Mouse (Mus musculus): ENCODE data around the gene Sirt1. TPM values are rescaled to one million over a fixed set of nuclear protein-coding genes. Genes with fewer than 3 reads are reported as not detected.
A peak's percentile ranks its signal among the peaks of the same experiment; 100 is the strongest.

Gene Sirt1
- total and polyA plus RNA-seq, 3 experiments: 11.5 to 24.7 (median 17.4) TPM

GRCm38 (mm10) chr10:63388948-63389347, 7.4 kb upstream of the Sirt1 start:
- in situ Hi-C loops (cut with MboI; ENCODE audit: low pct_ligation_motif_present, low pct_unique_long_range_greater_than_20kb, low sequenced_read_pairs): no loop called here
- Histone ChIP-seq H3K27ac (ENCODE audit: insufficient read depth, low read depth) (no peak overlapping the region), H3K36me3 (replicated peaks in 1 of 2; ENCODE audit: control insufficient read depth in 1 of 2, insufficient read depth in 1 of 2, low read length in 1 of 2) (no peaks in the 10 kb centered on the region), H3K27me3 (replicated peaks) (no peaks in the 10 kb centered on the region), H3K9me3 (replicated peaks; ENCODE audit: low read length) (no peaks in the 10 kb centered on the region), H3K4me3 (replicated peaks in 1 of 3; ENCODE audit: low read depth in 2 of 3, low read length in 2 of 3, poor library complexity in 1 of 3) (no peak overlapping the region), H3K4me1 (ENCODE audit: control insufficient read depth in 1 of 2, insufficient read depth in 2 of 2) (no peaks in the 10 kb centered on the region), H3K4me2 (ENCODE audit: insufficient read depth, low read depth, poor library complexity, severe bottlenecking) (no peak overlapping the region), H3K9ac (ENCODE audit: insufficient read depth, low read depth) (no peak overlapping the region), H3K79me2 (replicated peaks; ENCODE audit: control insufficient read depth, extremely low read depth, insufficient read depth, poor library complexity, severe bottlenecking) (no peaks in the 10 kb centered on the region)
- TF ChIP-seq BHLHE40 (IDR thresholded peaks at IDR 0.05; ENCODE audit: low read depth, low read length): no peak
- no peak for TF ChIP-seq ETS1 (conservative IDR thresholded peaks at IDR 0.05; ENCODE audit: low read depth, low read length)
- TF ChIP-seq NRF1 (IDR thresholded peaks at IDR 0.05; ENCODE audit: low read depth, low read length): no peak
- TF ChIP-seq ZMIZ1 (IDR thresholded peaks at IDR 0.05; ENCODE audit: low read depth, low read length): no peak
- no peak for TF ChIP-seq MEF2A (IDR thresholded peaks at IDR 0.05; ENCODE audit: borderline replicate concordance, low read depth, low read length)
- TF ChIP-seq USF2 (conservative IDR thresholded peaks at IDR 0.05; ENCODE audit: low read depth, low read length): no peak
- no peak for TF ChIP-seq MAX (IDR thresholded peaks at IDR 0.05; ENCODE audit: low read length)
- TF ChIP-seq EP300 (IDR thresholded peaks at IDR 0.05; ENCODE audit: low read length): no peak
- TF ChIP-seq NELFE (IDR thresholded peaks at IDR 0.05; ENCODE audit: low read depth, low read length): no peak
- dilution Hi-C loops (cut with MboI; ENCODE audit: extremely low pct_ligation_motif_present, extremely low pct_unique_long_range_greater_than_20kb, low sequenced_read_pairs): no loop called here
- DNase-seq (ENCODE audit: extremely low read depth): no peak

GRCm38 (mm10) chr10:63386991-63387390, 5.5 kb upstream of the Sirt1 start:
- DNase-seq (ENCODE audit: extremely low read depth): no peak
- no peak overlapping the region for H3K27ac ChIP-seq (ENCODE audit: insufficient read depth, low read depth)
- H3K4me2 ChIP-seq (ENCODE audit: insufficient read depth, low read depth, poor library complexity, severe bottlenecking): peak overlapping the region; percentile 40
- in situ Hi-C loops (cut with MboI; ENCODE audit: low pct_ligation_motif_present, low pct_unique_long_range_greater_than_20kb, low sequenced_read_pairs) (no loop called here), dilution Hi-C loops (cut with MboI; ENCODE audit: extremely low pct_ligation_motif_present, extremely low pct_unique_long_range_greater_than_20kb, low sequenced_read_pairs) (no loop called here)
- H3K4me3 ChIP-seq (replicated peaks in 1 of 3; ENCODE audit: low read depth in 2 of 3, low read length in 2 of 3, poor library complexity in 1 of 3): peak overlapping the region in 1 of 3 experiments; percentile 34
- H3K4me1 ChIP-seq (ENCODE audit: control insufficient read depth in 1 of 2, insufficient read depth in 2 of 2): peaks cover 0 to 7% of the 10 kb centered on the region in 2 experiments; a peak in 2 of 4 replicates
- H3K79me2 ChIP-seq (replicated peaks; ENCODE audit: control insufficient read depth, extremely low read depth, insufficient read depth, poor library complexity, severe bottlenecking): no peaks in the 10 kb centered on the region
- no peaks in the 10 kb centered on the region for H3K27me3 ChIP-seq (replicated peaks)
- H3K9me3 ChIP-seq (replicated peaks; ENCODE audit: low read length): no peaks in the 10 kb centered on the region
- no peak for TF ChIP-seq MYC (IDR thresholded peaks at IDR 0.05; ENCODE audit: low read depth, low read length)
- no peak for TF ChIP-seq KAT2A (IDR thresholded peaks at IDR 0.05; ENCODE audit: insufficient replicate concordance, low read length)
- no peak for TF ChIP-seq MEF2A (IDR thresholded peaks at IDR 0.05; ENCODE audit: borderline replicate concordance, low read depth, low read length)
- no peak for TF ChIP-seq USF2 (conservative IDR thresholded peaks at IDR 0.05; ENCODE audit: low read depth, low read length)
- no peak for TF ChIP-seq EP300 (IDR thresholded peaks at IDR 0.05; ENCODE audit: low read length)
- no peak for TF ChIP-seq SMC3 (IDR thresholded peaks at IDR 0.05; ENCODE audit: low read depth, low read length)
- no peak for TF ChIP-seq IRF4 (IDR thresholded peaks at IDR 0.05; ENCODE audit: low read depth, low read length)
- TF ChIP-seq MXI1 (IDR thresholded peaks at IDR 0.05; ENCODE audit: low read depth, low read length): no peak
- TF ChIP-seq MAZ (IDR thresholded peaks at IDR 0.05; ENCODE audit: low read depth, low read length): no peak
- no peak for TF ChIP-seq RCOR1 (conservative IDR thresholded peaks at IDR 0.05; ENCODE audit: low read depth, low read length)
- no peak for TF ChIP-seq TBP (conservative IDR thresholded peaks at IDR 0.05; ENCODE audit: low read depth, low read length)
- no peak for TF ChIP-seq MAX (IDR thresholded peaks at IDR 0.05; ENCODE audit: low read length)
- TF ChIP-seq PAX5 (IDR thresholded peaks at IDR 0.05; ENCODE audit: low read length): no peak
- no peak for TF ChIP-seq CTCF (conservative IDR thresholded peaks at IDR 0.05 in 1 of 2, IDR thresholded peaks at IDR 0.05 in 1 of 2; ENCODE audit: low read depth in 2 of 2, low read length in 2 of 2)
- TF ChIP-seq POLR2A (IDR thresholded peaks at IDR 0.05; ENCODE audit: low read depth, low read length): no peak
- no peak for TF ChIP-seq GABPA (IDR thresholded peaks at IDR 0.05; ENCODE audit: insufficient replicate concordance, low read depth, low read length)
- TF ChIP-seq ETS1 (conservative IDR thresholded peaks at IDR 0.05; ENCODE audit: low read depth, low read length): no peak
- TF ChIP-seq POLR2AphosphoS2 (IDR thresholded peaks at IDR 0.05; ENCODE audit: low read depth, low read length): no peak
- no peak for TF ChIP-seq MAFK (IDR thresholded peaks at IDR 0.05; ENCODE audit: insufficient replicate concordance, low read length)
- TF ChIP-seq BHLHE40 (IDR thresholded peaks at IDR 0.05; ENCODE audit: low read depth, low read length): no peak
- no peaks in the 10 kb centered on the region for H3K36me3 ChIP-seq (replicated peaks in 1 of 2; ENCODE audit: control insufficient read depth in 1 of 2, insufficient read depth in 1 of 2, low read length in 1 of 2)
- H3K9ac ChIP-seq (ENCODE audit: insufficient read depth, low read depth): peak overlapping the region; percentile 4; the same call in 1 of the 2 replicates

Measured in CH12.LX (cell line).